Mouse (Mus musculus) C2C12 (cell line): ENCODE results near the gene Gcfc2. TPM values are rescaled to one million over a fixed set of nuclear protein-coding genes. Genes with fewer than 3 reads are reported as not detected.

Experiments
- H3K27me3 ChIP-seq: one replicate; pipeline ENCODE4 v1.6.1; 2011; ENCODE audit not compliant: control insufficient read depth, insufficient read depth, insufficient read length
- H3K36me3 ChIP-seq: one replicate; pipeline ENCODE4 v1.6.1; 2011; ENCODE audit not compliant: control insufficient read depth, insufficient read depth
- H3K4me3 ChIP-seq: one replicate; pipeline ENCODE4 v1.5.1; 2011; ENCODE audit warnings: mild to moderate bottlenecking, control low read depth; ENCODE audit not compliant: poor library complexity, insufficient read depth, severe bottlenecking
- H3K79me2 ChIP-seq: one replicate; pipeline ENCODE4 v1.6.1; 2011; ENCODE audit not compliant: control insufficient read depth, insufficient read depth
- H3K79me3 ChIP-seq: one replicate; pipeline ENCODE4 v1.6.1; 2011; ENCODE audit warnings: low read depth, control low read depth
- H3ac ChIP-seq: one replicate; pipeline ENCODE3; 2011; ENCODE audit warnings: low read depth; ENCODE audit not compliant: control insufficient read depth, insufficient read length
- CEBPB ChIP-seq: IDR thresholded peaks from one replicate; pipeline ENCODE4 v1.6.1; 2011; ENCODE audit warnings: low read depth, mild to moderate bottlenecking, control low read depth, moderate library complexity
- CTCF ChIP-seq: IDR thresholded peaks from one replicate; pipeline ENCODE4 v1.5.1; 2011; ENCODE audit not compliant: control insufficient read depth, insufficient read depth, insufficient read length
- FOSL1 ChIP-seq: IDR thresholded peaks from one replicate; pipeline ENCODE4 v1.8.0; 2011; ENCODE audit warnings: mild to moderate bottlenecking, low read length; ENCODE audit not compliant: poor library complexity, insufficient read depth, severe bottlenecking
- MAX ChIP-seq: IDR thresholded peaks from one replicate; pipeline ENCODE4 v1.6.1; 2011; ENCODE audit warnings: mild to moderate bottlenecking, control low read depth
- MYOD1 ChIP-seq: IDR thresholded peaks from one replicate; pipeline ENCODE4 v1.6.1; 2011; ENCODE audit warnings: low read depth; ENCODE audit not compliant: control insufficient read depth, insufficient read length
- MYOG ChIP-seq: IDR thresholded peaks from one replicate; pipeline ENCODE4 v1.6.1; 2011; ENCODE audit not compliant: control insufficient read depth, insufficient read length; ENCODE audit errors: extremely low read depth
- USF1 ChIP-seq: IDR thresholded peaks from one replicate; pipeline ENCODE4 v1.6.1; 2011; ENCODE audit warnings: low read depth, mild to moderate bottlenecking, control low read depth, moderate library complexity
- microRNA-seq: library from miRNA; unstranded; fragments of <30 nt; microRNA quantifications from one replicate; pipeline ENCODE4, GENCODE M21; 2019; ENCODE audit warnings: borderline microRNAs expressed
- polyA plus RNA-seq: library from polyadenylated mRNA; unstranded; fragments of >200 nt; fragmentation: generic; extraction: Trizol; gene quantifications from one replicate; pipeline ENCODE4 v1.2.1, GENCODE M21; 2012; ENCODE audit warnings: missing spikeins

Gene Gcfc2
- polyA plus RNA-seq, 1 experiment, result 1.7 TPM

GRCm38 (mm10) chr6:81986171-81986570, 62.7 kb downstream of the Gcfc2 start:
- peaks cover 10% of the 10 kb centered on the region for H3K27me3 ChIP-seq
- no peaks in the 10 kb centered on the region for H3K36me3 ChIP-seq
- H3ac ChIP-seq, result no peak overlapping the region
- no peaks in the 10 kb centered on the region for H3K79me2 ChIP-seq
- TF ChIP-seq FOSL1 (no peak), CEBPB (no peak), CTCF (no peak), MYOD1 (no peak), USF1 (no peak), MAX (no peak), MYOG (no peak)
- no peak overlapping the region for H3K4me3 ChIP-seq
- no peaks in the 10 kb centered on the region for H3K79me3 ChIP-seq

- no peak for TF ChIP-seq MYOD1
- no peak for TF ChIP-seq CEBPB
- no peak for TF ChIP-seq CTCF
- no peak for TF ChIP-seq USF1
- TF ChIP-seq MAX, result no peak
- no peak for TF ChIP-seq MYOG
- no peak for TF ChIP-seq FOSL1
- H3K4me3 ChIP-seq, result no peak overlapping the region
- H3K36me3 ChIP-seq, result no peaks in the 10 kb centered on the region
- H3K79me2 ChIP-seq, result no peaks in the 10 kb centered on the region
- H3K27me3 ChIP-seq, result peaks cover 10% of the 10 kb centered on the region
- H3K79me3 ChIP-seq, result no peaks in the 10 kb centered on the region
- H3ac ChIP-seq, result no peak overlapping the region
Observed at GRCm38 (mm10) chr6:81986599-81986998, 63.1 kb downstream of the Gcfc2 start.

GRCm38 (mm10) chr6:81987010-81987409, 63.5 kb downstream of the Gcfc2 start:
- Histone ChIP-seq H3K27me3 (peaks cover 10% of the 10 kb centered on the region), H3K4me3 (no peak overlapping the region), H3K79me2 (no peaks in the 10 kb centered on the region), H3K36me3 (no peaks in the 10 kb centered on the region), H3K79me3 (no peaks in the 10 kb centered on the region), H3ac (no peak overlapping the region)
- TF ChIP-seq CTCF (peak; percentile 80), MAX (no peak)

GRCm38 (mm10) chr6:81987580-81987979, 64.1 kb downstream of the Gcfc2 start:
- Histone ChIP-seq H3K79me2 (no peaks in the 10 kb centered on the region), H3K79me3 (no peaks in the 10 kb centered on the region), H3K36me3 (no peaks in the 10 kb centered on the region), H3ac (no peak overlapping the region), H3K27me3 (peaks cover 10% of the 10 kb centered on the region), H3K4me3 (no peak overlapping the region)
- TF ChIP-seq CTCF (no peak), USF1 (no peak), CEBPB (no peak), MYOG (no peak), MYOD1 (no peak), MAX (no peak), FOSL1 (no peak)

GRCm38 (mm10) chr6:81988341-81988740, 64.9 kb downstream of the Gcfc2 start:
- Histone ChIP-seq H3K36me3 (no peaks in the 10 kb centered on the region), H3K79me3 (no peaks in the 10 kb centered on the region), H3ac (no peak overlapping the region), H3K79me2 (no peaks in the 10 kb centered on the region), H3K4me3 (no peak overlapping the region), H3K27me3 (peaks cover 5% of the 10 kb centered on the region)
- TF ChIP-seq MYOD1 (no peak), CTCF (no peak), CEBPB (no peak), MYOG (no peak), FOSL1 (no peak), USF1 (no peak), MAX (no peak)

GRCm38 (mm10) chr6:81990049-81990810, 66.8 kb downstream of the Gcfc2 start:
- no peaks in the 10 kb centered on the region for H3K27me3 ChIP-seq
- H3K4me3 ChIP-seq, result no peak overlapping the region
- H3K79me2 ChIP-seq, result no peaks in the 10 kb centered on the region
- H3ac ChIP-seq, result no peak overlapping the region
- TF ChIP-seq USF1 (no peak), FOSL1 (no peak), MYOD1 (no peak), CTCF (no peak), CEBPB (no peak), MAX (no peak), MYOG (no peak)
- H3K36me3 ChIP-seq, result no peaks in the 10 kb centered on the region
- H3K79me3 ChIP-seq, result no peaks in the 10 kb centered on the region

Small RNA genes lying within 50 kb of the gene (microRNA-seq; reads per million reads assigned to microRNA genes)
- not detected for gene Mir468
- not detected for gene Mir7232

Other genes with a start within 250 kb of the Gcfc2 start
- gene Mrpl19, start 42.3 kb downstream of the Gcfc2 start, polyA plus RNA-seq, result 20.1 TPM
- 0.64 TPM for gene Eva1a, start 117.4 kb downstream of the Gcfc2 start, polyA plus RNA-seq